Mouse (Mus musculus) small intestine, adult 2 months (tissue): Measurements from ENCODE around the gene Atp6v0a1. TPM values are rescaled to one million over a fixed set of nuclear protein-coding genes. Genes with fewer than 3 reads are reported as not detected.

Experiments
- H3K27ac ChIP-seq: fragments of 200-500 bp; 2 replicates; pipeline ENCODE4 v1.5.1; 2012; ENCODE audit warnings: low read depth, low read length, control low read depth, inconsistent platforms; ENCODE audit not compliant: insufficient read depth
- H3K27me3 ChIP-seq: fragments of 200-500 bp; 2 replicates; pipeline ENCODE4 v1.6.1; 2012; ENCODE audit warnings: mild to moderate bottlenecking, moderate library complexity, low read length, inconsistent platforms; ENCODE audit not compliant: control insufficient read depth, insufficient read depth
- H3K36me3 ChIP-seq: fragments of 200-500 bp; 2 replicates; pipeline ENCODE4 v1.6.1; 2012; ENCODE audit warnings: mild to moderate bottlenecking, low read length, control low read depth, inconsistent platforms; ENCODE audit not compliant: control insufficient read depth, insufficient read depth
- H3K4me1 ChIP-seq: fragments of 200-500 bp; 2 replicates; pipeline ENCODE4 v1.6.1; 2012; ENCODE audit warnings: low read length, inconsistent platforms, mixed read lengths; ENCODE audit not compliant: control insufficient read depth, insufficient read depth, insufficient read length
- H3K4me3 ChIP-seq: fragments of 200-500 bp; 2 replicates; pipeline ENCODE4 v1.5.1; 2012; ENCODE audit warnings: low read depth, mild to moderate bottlenecking, control low read depth, inconsistent platforms, low read length, moderate library complexity
- CTCF ChIP-seq: fragments of 200-500 bp; IDR thresholded peaks from 2 replicates; pipeline ENCODE4 v1.5.1; 2012; ENCODE audit warnings: low read depth, mild to moderate bottlenecking, control low read depth, inconsistent platforms, low read length, moderate library complexity, mixed read lengths; ENCODE audit not compliant: insufficient replicate concordance, insufficient read length; ENCODE audit errors: extremely low read depth
- POLR2A ChIP-seq: fragments of 200-500 bp; IDR thresholded peaks from 2 replicates; pipeline ENCODE4 v1.6.1; 2012; ENCODE audit warnings: low read depth, mild to moderate bottlenecking, control low read depth, inconsistent platforms, low read length, moderate library complexity
- WGBS: fragments of 180-500 bp; shearing (Covaris S2); methylation state at CpG from one replicate; pipeline ENCODE4 v1.1.7; 2018; 5-methylcytosine and 5-hydroxymethylcytosine counted together
- polyA plus RNA-seq: library from polyadenylated mRNA; depleted of rRNA; stranded (reverse); fragments of >200 nt; gene quantifications from 2 replicates; pipeline ENCODE4 v1.2.3, GENCODE M21; 2012

Gene Atp6v0a1
- polyA plus RNA-seq, 1 experiment, result 69.5 TPM

DNA sequence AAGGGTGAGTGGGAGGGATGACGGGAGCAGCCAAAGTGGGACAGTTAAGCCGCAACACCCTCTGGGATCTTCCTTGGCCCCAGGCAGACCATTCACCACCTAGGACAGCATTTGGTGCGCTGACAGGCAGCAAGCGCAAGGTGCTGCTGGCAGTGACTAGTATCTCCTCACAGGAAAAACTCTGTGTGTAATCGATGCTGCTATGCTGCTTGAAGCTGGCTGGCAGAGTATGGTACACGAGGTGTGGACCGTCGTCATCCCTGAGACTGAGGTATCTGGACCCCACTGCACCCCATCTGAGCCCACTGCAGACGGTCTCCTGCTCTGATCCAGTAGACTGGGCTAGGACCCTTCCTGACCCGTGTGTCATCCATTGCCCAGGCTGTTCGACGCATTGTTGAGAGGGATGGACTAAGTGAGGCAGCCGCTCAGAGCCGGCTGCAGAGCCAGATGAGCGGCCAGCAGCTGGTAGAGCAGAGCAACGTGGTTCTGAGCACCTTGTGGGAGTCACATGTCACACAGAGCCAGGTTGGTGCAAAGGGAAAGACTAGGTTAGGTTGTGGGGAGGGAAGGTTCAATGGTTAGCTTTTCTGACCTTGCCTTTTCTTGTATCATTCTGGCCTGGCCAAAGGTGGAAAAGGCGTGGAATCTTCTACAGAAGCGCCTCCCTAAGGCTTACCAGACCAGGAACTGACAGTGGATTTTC is 76.5 kb downstream of the Atp6v0a1 start:
- H3K27me3 ChIP-seq, result no peaks in the 10 kb centered on the region
- 87% methylated on average over 18 of the region's 18 CpGs for WGBS

DNA sequence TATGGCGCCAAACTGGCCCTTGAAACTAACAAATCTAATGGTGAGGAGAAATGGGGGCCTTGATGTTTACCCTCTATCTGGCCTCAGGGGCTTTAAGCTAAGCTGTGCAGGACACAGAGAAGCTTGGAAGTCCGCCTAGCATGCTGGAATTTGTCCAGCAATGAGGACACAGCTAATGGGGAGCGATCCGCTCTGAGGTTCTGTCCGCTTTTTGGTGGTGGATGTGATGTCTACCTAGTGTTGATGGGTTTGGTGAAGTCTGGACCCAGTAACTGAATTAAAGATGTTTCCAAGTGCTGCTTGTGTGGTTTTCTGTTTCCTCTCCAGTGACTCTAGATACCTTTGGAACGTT is 77.0 kb downstream of the Atp6v0a1 start:
- H3K4me3 ChIP-seq, result peak overlapping the region; percentile 1; the same call in 1 of the 2 replicates
- WGBS, result 60% methylated on average over 6 of the region's 6 CpGs
- peak overlapping the region; percentile 94 for H3K27ac ChIP-seq
- H3K36me3 ChIP-seq, result peaks cover 29% of the 10 kb centered on the region
- H3K27me3 ChIP-seq, result no peaks in the 10 kb centered on the region
- peaks cover 29% of the 10 kb centered on the region for H3K4me1 ChIP-seq
- TF ChIP-seq CTCF, result no peak
- no peak for TF ChIP-seq POLR2A

More for the DNA sequence above, 76.5 kb downstream of the Atp6v0a1 start:
- Histone ChIP-seq H3K27ac (peak overlapping the region; percentile 94), H3K4me3 (no peak overlapping the region), H3K36me3 (peaks cover 24% of the 10 kb centered on the region), H3K4me1 (peaks cover 29% of the 10 kb centered on the region)
- no peak for TF ChIP-seq CTCF
- TF ChIP-seq POLR2A, result no peak

DNA sequence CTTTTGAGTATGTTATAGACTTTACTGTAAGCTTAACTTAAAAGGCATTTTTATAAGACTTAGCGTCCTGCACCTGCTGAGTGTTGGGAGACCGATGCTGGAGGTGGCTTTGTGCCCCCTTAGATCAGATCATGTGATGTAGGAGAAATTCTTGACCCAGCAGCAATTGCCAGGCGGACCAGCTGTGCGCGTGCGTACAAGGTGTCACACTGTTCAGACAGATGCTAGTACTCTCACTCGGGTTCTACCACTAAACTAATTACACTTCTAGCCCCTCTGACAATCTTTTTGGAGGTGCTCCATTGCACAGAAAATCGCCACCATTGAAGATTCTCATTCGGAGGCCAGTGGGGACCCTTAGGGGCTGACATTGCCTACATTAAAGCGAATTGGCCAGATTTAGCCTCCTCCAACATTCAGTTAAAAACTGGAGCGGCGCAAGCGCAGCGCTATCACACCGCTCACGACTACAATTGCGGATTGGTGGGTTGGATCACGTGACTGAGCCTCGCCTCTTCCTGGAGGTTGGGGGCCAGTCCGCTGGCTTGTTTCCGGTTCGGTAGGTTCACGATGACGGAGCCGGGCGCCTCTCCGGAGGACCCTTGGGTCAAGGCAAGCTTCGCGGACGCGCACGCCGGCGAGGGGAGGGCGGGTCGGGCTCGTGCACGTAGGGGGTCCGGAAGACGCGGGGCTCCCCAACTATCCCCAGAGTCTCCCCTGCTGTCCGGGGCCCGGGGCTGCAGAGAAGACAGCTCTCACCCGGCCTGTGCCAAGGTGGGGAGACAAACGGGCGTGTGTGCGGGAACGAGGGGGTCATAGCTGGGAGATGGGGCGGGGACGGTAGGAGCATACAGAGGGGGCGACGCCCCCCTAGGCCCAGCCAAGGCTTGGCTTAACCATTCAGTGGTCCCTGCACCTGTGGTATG is 77.8 kb downstream of the Atp6v0a1 start, which contains the start of gene Mlx:
Mlx (plus strand) TSS at position 522 of the 926 bp plus-strand sequence.
- 2% methylated on average over 49 of the region's 52 CpGs for WGBS
- Histone ChIP-seq H3K27ac (peak within 1 kb of the TSS; percentile 94), H3K4me1 (peaks cover 27% of the 10 kb centered on the region), H3K36me3 (peaks cover 35% of the 10 kb centered on the region), H3K4me3 (peak within 1 kb of the TSS; percentile 74), H3K27me3 (no peaks in the 10 kb centered on the region)
- TF ChIP-seq CTCF (no peak), POLR2A (peak; percentile 82)

DNA sequence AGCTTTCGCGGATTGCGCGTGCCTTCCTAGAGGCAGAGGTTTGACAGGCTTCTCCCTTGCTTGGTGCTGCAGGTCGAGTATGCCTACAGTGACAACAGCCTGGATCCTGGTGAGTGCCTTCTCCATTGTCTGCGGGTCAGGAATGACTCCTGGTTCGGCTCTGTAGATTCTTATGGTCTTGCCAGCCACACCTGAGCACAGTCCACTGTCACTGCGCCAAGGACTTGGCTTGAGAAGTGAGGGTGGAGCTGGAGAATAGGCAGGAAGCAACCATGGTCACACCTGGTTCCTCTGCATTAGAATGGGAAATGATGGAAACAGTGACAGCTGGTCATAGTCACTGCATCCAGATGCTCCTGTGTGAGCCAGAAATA is 78.4 kb downstream of the Atp6v0a1 start:
- TF ChIP-seq POLR2A (peak; percentile 92), CTCF (no peak)
- H3K27ac ChIP-seq, result peak overlapping the region; percentile 94
- H3K36me3 ChIP-seq, result peaks cover 42% of the 10 kb centered on the region
- peaks cover 27% of the 10 kb centered on the region for H3K4me1 ChIP-seq
- peak overlapping the region; percentile 74 for H3K4me3 ChIP-seq
- no peaks in the 10 kb centered on the region for H3K27me3 ChIP-seq
- WGBS, result 3% methylated on average over 8 of the region's 8 CpGs

DNA sequence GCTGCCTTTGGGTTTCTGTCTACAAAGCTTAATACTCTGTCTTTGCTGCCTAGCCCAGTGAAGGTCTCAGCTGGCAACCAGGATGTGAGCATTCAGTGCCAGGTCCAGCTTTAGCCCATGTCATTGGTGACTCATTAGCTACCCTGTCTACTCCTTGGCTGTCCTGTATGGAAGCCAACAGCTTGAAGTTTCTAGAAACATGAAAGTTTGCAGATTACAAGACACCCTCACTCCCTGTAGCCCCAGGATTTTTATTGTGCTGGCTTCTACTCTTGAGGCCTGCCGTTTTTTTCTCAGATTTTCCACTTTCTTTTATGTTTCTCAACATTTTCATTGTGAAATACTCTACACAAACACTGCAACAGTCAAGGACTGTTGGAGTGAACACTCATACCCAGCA is 80.7 kb downstream of the Atp6v0a1 start:
- Histone ChIP-seq H3K27ac (no peak overlapping the region), H3K4me1 (peaks cover 19% of the 10 kb centered on the region), H3K36me3 (peaks cover 49% of the 10 kb centered on the region), H3K27me3 (no peaks in the 10 kb centered on the region), H3K4me3 (no peak overlapping the region)
- 86% methylated on average over 1 of the region's 1 CpGs for WGBS
- TF ChIP-seq CTCF (no peak), POLR2A (no peak)

DNA sequence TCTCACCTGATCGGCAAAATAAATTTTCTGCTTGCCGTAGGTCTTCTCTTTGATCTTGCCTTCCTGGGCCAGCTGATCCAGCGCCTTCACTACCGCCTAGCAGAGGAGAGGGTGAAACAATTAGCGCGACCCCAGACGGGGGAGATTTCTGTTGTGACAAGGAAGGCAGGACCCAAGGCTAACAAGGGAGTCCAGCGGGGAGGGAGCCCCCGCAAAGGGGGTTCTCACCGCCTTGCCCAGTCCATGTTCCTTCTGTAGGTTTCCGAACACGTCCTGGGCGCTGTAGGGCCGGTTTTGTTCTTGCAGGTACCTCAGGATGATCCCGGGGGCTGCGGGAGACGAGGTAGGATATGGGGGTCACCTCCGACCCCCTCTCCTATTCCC is 85.7 kb downstream of the Atp6v0a1 start:
- H3K27me3 ChIP-seq, result no peaks in the 10 kb centered on the region
- under 1% methylated on average over 18 of the region's 18 CpGs for WGBS

More for the DNA sequence above, 85.7 kb downstream of the Atp6v0a1 start:
- Histone ChIP-seq H3K4me3 (peak overlapping the region; percentile 88), H3K4me1 (no peaks in the 10 kb centered on the region), H3K36me3 (peaks cover 61% of the 10 kb centered on the region), H3K27ac (no peak overlapping the region)
- TF ChIP-seq POLR2A (no peak), CTCF (no peak)
